Mouse (Mus musculus) cortical plate, adult 2 months (tissue): ENCODE measurements around the gene Wiz.

Experiments
- CTCF ChIP-seq: fragments of 200-500 bp; IDR thresholded peaks from 2 replicates; pipeline ENCODE4 v1.5.1; 2011; ENCODE audit warnings: mild to moderate bottlenecking, control low read depth, low read length; ENCODE audit not compliant: insufficient read depth; ENCODE audit errors: extremely low read depth
- POLR2A ChIP-seq: fragments of 200-500 bp; IDR thresholded peaks from 2 replicates; pipeline ENCODE4 v1.6.1; 2011; ENCODE audit warnings: mild to moderate bottlenecking, low read length, control low read depth; ENCODE audit not compliant: insufficient read depth; ENCODE audit errors: extremely low read depth

DNA sequence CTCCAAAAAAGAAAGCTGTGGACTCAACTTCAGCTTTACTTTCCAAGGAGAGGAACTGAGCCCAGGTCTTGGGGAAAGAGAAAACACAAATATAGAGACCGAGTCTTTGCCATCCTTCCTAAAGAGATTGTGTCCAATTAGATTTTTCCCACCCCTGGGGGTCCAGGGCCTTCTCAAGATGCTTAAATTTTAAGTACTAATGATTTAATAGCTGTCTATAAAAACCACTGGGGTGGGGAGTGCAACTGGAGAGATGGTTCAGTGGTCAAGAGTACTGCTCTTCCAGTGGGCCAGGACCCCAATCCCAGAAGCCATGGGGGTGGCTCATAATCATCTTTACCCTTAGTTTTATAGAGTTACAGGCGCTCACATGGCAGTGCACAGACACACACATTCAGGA lies 40.8 kb downstream of the Wiz start:
- no peak for TF ChIP-seq POLR2A
- TF ChIP-seq CTCF = no peak
